ENCODE assay signal across 16 mouse cellular contexts in genomic region chr13:46023187-46023586, GRCm38 (mm10). TPM values are rescaled to one million over a fixed set of nuclear protein-coding genes. Genes with fewer than 3 reads are reported as not detected.
A peak's percentile ranks its signal among the peaks of the same experiment; 100 is the strongest.
DNase-seq lines count a peak whose midpoint lies in the region; ATAC-seq lines count a peak whose summit lies in the region.
"Had no signal": no experiment of that assay in that cellular context is flagged by ENCODE, and none has a peak within 500 bp of the region (broad histone marks: within the 10 kb centered on the region; RNA-seq: fewer than 3 reads in every experiment).

No protein-coding gene starts in this region.

- no peaks in the 10 kb centered on the region for H3K27me3 ChIP-seq in lung, embryonic 15.5 days
- H3K27me3 ChIP-seq: embryonic facial prominence, embryonic 15.5 days; heart, embryonic 15.5 days; hindbrain, embryonic 12.5 days; midbrain, embryonic 15.5 days had no signal

- WGBS in lung, embryonic 15.5 days, result 30% methylated on average over 5 of the region's 5 CpGs

- DNase-seq in adrenal gland, adult 2 months, result peak; percentile 14
- no peak for DNase-seq in adrenal gland, postnatal 4 days (ENCODE audit: low spot score in 2 of 2)
- peak; percentile 80 for DNase-seq in heart, adult 11 months
- DNase-seq in heart, adult 8-10 months (ENCODE audit: low spot score), result no peak
- DNase-seq in lung, postnatal 14 days, result no peak
- DNase-seq: cerebellum, adult 11-12 months; layer of hippocampus, postnatal 36 days; lung, adult 2 months had no signal

- peak overlapping the region; percentile 54 for H3K27ac ChIP-seq in lung, embryonic 15.5 days
- H3K27ac ChIP-seq: embryonic facial prominence, embryonic 15.5 days; heart, embryonic 15.5 days; hindbrain, embryonic 12.5 days; midbrain, embryonic 15.5 days had no signal

- no peaks in the 10 kb centered on the region for H3K9me3 ChIP-seq in lung, embryonic 15.5 days
- H3K9me3 ChIP-seq: embryonic facial prominence, embryonic 15.5 days; heart, embryonic 15.5 days; hindbrain, embryonic 12.5 days; midbrain, embryonic 15.5 days had no signal

- no peak overlapping the region for H3K4me3 ChIP-seq in lung, embryonic 15.5 days
- H3K4me3 ChIP-seq: embryonic facial prominence, embryonic 15.5 days; heart, embryonic 15.5 days; hindbrain, embryonic 12.5 days; midbrain, embryonic 15.5 days had no signal

- ATAC-seq in lung, embryonic 15.5 days (ENCODE audit: borderline replicate concordance, extremely low read depth, low FRiP score, low TSS enrichment), result peak; percentile 19; the same call in 1 of the 2 replicates
- peak; percentile 61 for ATAC-seq in megakaryocyte progenitor cell, adult 5-6 weeks (replicated peaks; ENCODE audit: poor library complexity)
- no peak for ATAC-seq in inflammation-experienced regulatory T-cells, adult 6 months
- ATAC-seq: intestine, postnatal 0 days had no signal

- no peaks in the 10 kb centered on the region for H3K36me3 ChIP-seq in lung, embryonic 15.5 days
- H3K36me3 ChIP-seq: embryonic facial prominence, embryonic 15.5 days; heart, embryonic 15.5 days; hindbrain, embryonic 12.5 days; midbrain, embryonic 15.5 days had no signal

- peaks cover 34% of the 10 kb centered on the region for H3K4me1 ChIP-seq in lung, embryonic 15.5 days

- H3K4me2 ChIP-seq in lung, embryonic 15.5 days, result no peak overlapping the region
- H3K4me2 ChIP-seq: embryonic facial prominence, embryonic 15.5 days; heart, embryonic 15.5 days; hindbrain, embryonic 12.5 days; midbrain, embryonic 15.5 days had no signal

- H3K9ac ChIP-seq in lung, embryonic 15.5 days, result no peak overlapping the region
- H3K9ac ChIP-seq: embryonic facial prominence, embryonic 15.5 days; heart, embryonic 15.5 days; hindbrain, embryonic 12.5 days; midbrain, embryonic 15.5 days had no signal

RNA-seq across cellular contexts. Expression of gene Atxn1, which starts 58.4 kb away (rescaled TPM):
- total RNA-seq in adrenal gland, adult 2 months (2021), result 10 to 100 TPM; 42.0 to 43.5 TPM
- polyA plus RNA-seq in adrenal gland, adult 2 months (2012; rRNA removed), result 21.1 and 27.3 TPM in 2 replicates
- total RNA-seq in adrenal gland, postnatal 4 days (2021), result 10 to 100 TPM; 47.6 to 49.1 TPM
- total RNA-seq in heart, adult 8-10 months (2022), result 10 to 100 TPM; 33.5 to 37.8 (median 35.8) TPM
- 7.4 and 8.5 TPM in 2 replicates for polyA plus RNA-seq in lung, embryonic 15.5 days (2015; fragmentation: Nextera tagmentation; extraction: Ambion mirVana)
- total RNA-seq in megakaryocyte progenitor cell, adult 5-6 weeks (2015), result 16.8 and 22.6 TPM in 2 replicates
- 7.2 and 13.7 TPM in 2 replicates for total RNA-seq in megakaryocyte progenitor cell, adult 5-6 weeks (2017)
- polyA plus RNA-seq in inflammation-experienced regulatory T-cells, adult 6 months (2017; shearing (Covaris generic)), result 10 to 100 TPM; 35.9 to 51.1 (median 39.1) TPM

Comparison
In these comparisons a context has a peak if more than half of its experiments do, and no peak if none do; other contexts are left out.
1. DNase-seq: peak in adrenal gland, adult 2 months (single experiment) and heart, adult 11 months (single experiment); none in adrenal gland, postnatal 4 days (0 of 2), heart, adult 8-10 months (single experiment) and lung, postnatal 14 days (single experiment).